Mouse (Mus musculus) heart, postnatal 0 days (tissue): Measurements from ENCODE around the gene Sox1. TPM values are rescaled to one million over a fixed set of nuclear protein-coding genes. Genes with fewer than 3 reads are reported as not detected.

Experiments
- ATAC-seq: fragments of 200-750 bp; cut with Nextera tagmentation; 2 replicates; pipeline ENCODE4 v1.8.0; 2017; ENCODE audit warnings: low read depth, moderate number of reproducible peaks, moderate library complexity; ENCODE audit not compliant: insufficient read depth
- DNase-seq: peaks from one replicate; pipeline ENCODE4 v3.0.0-alpha.2; 2016; ENCODE audit warnings: low spot score
- H3K27ac ChIP-seq: fragments of 300-500 bp; sonication (generic); 2 replicates; pipeline ENCODE4 v1.5.1; 2014; ENCODE audit warnings: low read depth, mild to moderate bottlenecking
- H3K27me3 ChIP-seq: fragments of 300-500 bp; sonication (generic); 2 replicates; pipeline ENCODE4 v1.6.1; 2014; ENCODE audit warnings: low read length, mixed read lengths; ENCODE audit not compliant: control insufficient read depth, insufficient read depth
- H3K36me3 ChIP-seq: fragments of 300-500 bp; sonication (generic); replicated peaks from 2 replicates; pipeline ENCODE4 v1.6.1; 2014; ENCODE audit warnings: low read length, mixed read lengths; ENCODE audit not compliant: control insufficient read depth, insufficient read depth
- H3K4me1 ChIP-seq: fragments of 300-500 bp; sonication (generic); 2 replicates; pipeline ENCODE4 v1.6.1; 2014; ENCODE audit warnings: antibody characterized with exemption; ENCODE audit not compliant: control insufficient read depth, insufficient read depth
- H3K4me2 ChIP-seq: fragments of 300-500 bp; sonication (generic); 2 replicates; pipeline ENCODE4 v1.6.1; 2014; ENCODE audit warnings: low read depth, mild to moderate bottlenecking, low read length, moderate library complexity
- H3K4me3 ChIP-seq: fragments of 300-500 bp; sonication (generic); 2 replicates; pipeline ENCODE4 v1.5.1; 2014; ENCODE audit warnings: low read depth, low read length
- H3K9ac ChIP-seq: fragments of 300-500 bp; sonication (generic); replicated peaks from 2 replicates; pipeline ENCODE4 v1.6.1; 2014; ENCODE audit warnings: low read depth, low read length, mixed read lengths
- H3K9me3 ChIP-seq: fragments of 300-500 bp; sonication (generic); replicated peaks from 2 replicates; pipeline ENCODE4 v1.6.1; 2016; ENCODE audit warnings: low read length; ENCODE audit not compliant: control insufficient read depth
- CTCF ChIP-seq: IDR thresholded peaks from 2 replicates; pipeline ENCODE4 v1.5.1; 2016; ENCODE audit warnings: antibody characterized with exemption, control low read depth, low read depth
- EP300 ChIP-seq: IDR thresholded peaks from 2 replicates; pipeline ENCODE4 v1.6.1; 2016; ENCODE audit warnings: antibody characterized with exemption, low read depth
- WGBS: fragments of 180-500 bp; shearing (Covaris S2); extraction: QIAGEN DNeasy Blood & Tissue Kit; methylation state at CpG from one replicate; pipeline ENCODE4 v1.1.7; 2014; 5-methylcytosine and 5-hydroxymethylcytosine counted together
- polyA plus RNA-seq: library from polyadenylated mRNA; unstranded; fragments of >200 nt; fragmentation: Nextera tagmentation; extraction: Ambion mirVana; gene quantifications from 2 replicates; pipeline ENCODE4 v1.2.1, GENCODE M21; 2015
- total RNA-seq: library from RNA; depleted of rRNA; stranded (reverse); fragments of >200 nt; gene quantifications from 2 replicates; pipeline ENCODE4 v1.2.3, GENCODE M21; 2014; ENCODE audit warnings: low replicate concordance

Sox1 gene
- total and polyA plus RNA-seq, 2 experiments from 2014 or later, result not detected

DNA sequence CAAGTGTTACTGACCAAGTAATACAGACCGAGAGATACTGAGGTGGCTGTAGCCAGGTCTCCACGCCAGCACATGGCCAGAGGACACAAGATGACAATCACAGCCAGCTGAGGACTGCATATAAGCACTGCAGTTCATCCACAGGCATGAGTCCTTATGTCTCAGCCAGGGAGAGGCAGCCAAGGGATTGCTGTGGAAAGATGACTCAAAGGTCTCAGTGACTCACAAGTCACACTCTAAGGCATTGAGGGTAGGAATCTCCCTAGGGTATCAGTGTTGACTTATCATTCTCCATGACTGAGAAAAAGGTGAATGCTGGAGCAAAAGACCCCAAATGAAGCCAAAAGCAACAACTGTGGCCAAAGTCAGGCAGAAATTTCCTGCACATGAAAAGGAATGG lies 22.0 kb downstream of the Sox1 start:
- H3K9ac ChIP-seq, result no peak overlapping the region
- ATAC-seq (no peak), DNase-seq (no peak)
- TF ChIP-seq EP300 (no peak), CTCF (no peak)
- H3K4me1 ChIP-seq, result no peaks in the 10 kb centered on the region
- no peaks in the 10 kb centered on the region for H3K9me3 ChIP-seq
- no peak overlapping the region for H3K4me3 ChIP-seq
- no peaks in the 10 kb centered on the region for H3K36me3 ChIP-seq
- H3K27me3 ChIP-seq, result peaks cover 48% of the 10 kb centered on the region
- WGBS, result 66% methylated on average over 2 of the region's 2 CpGs
- H3K4me2 ChIP-seq, result no peak overlapping the region
- H3K27ac ChIP-seq, result no peak overlapping the region

DNA sequence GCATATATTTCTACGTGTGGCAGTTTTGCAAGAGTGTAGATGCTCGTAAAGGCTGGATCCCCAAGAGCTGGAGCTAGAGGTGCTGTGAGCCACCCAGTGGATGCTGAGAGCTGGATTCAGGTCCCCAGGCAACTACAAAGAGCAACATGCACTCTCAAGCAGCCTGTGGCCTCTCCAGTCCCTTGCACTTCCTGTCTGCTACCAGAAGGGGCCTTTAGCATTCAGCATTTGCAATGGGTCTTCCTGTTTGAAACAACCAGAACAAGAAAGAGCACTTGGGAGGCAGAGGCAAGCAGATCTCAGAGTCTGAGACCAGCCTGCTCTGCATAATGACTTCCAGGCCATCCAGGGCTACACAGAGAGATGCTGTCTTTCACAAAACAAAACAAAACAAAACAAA lies 25.4 kb downstream of the Sox1 start:
- H3K4me2 ChIP-seq, result no peak overlapping the region
- H3K36me3 ChIP-seq, result no peaks in the 10 kb centered on the region
- DNase-seq (no peak), ATAC-seq (no peak)
- no peaks in the 10 kb centered on the region for H3K9me3 ChIP-seq
- H3K27me3 ChIP-seq, result peaks cover 36% of the 10 kb centered on the region
- no peak overlapping the region for H3K9ac ChIP-seq
- H3K4me3 ChIP-seq, result no peak overlapping the region
- TF ChIP-seq CTCF (no peak), EP300 (no peak)
- H3K4me1 ChIP-seq, result no peaks in the 10 kb centered on the region
- WGBS, result 45% methylated on average over 2 of the region's 2 CpGs
- no peak overlapping the region for H3K27ac ChIP-seq

GRCm38 (mm10) chr8:12425906-12426305 lies 30.8 kb downstream of the Sox1 start:
- no peak for TF ChIP-seq EP300
- no peak for ATAC-seq
- no peaks in the 10 kb centered on the region for H3K36me3 ChIP-seq
- H3K27ac ChIP-seq, result no peak overlapping the region
- WGBS, result 82% methylated on average over 8 of the region's 8 CpGs
- H3K27me3 ChIP-seq, result peaks cover 68% of the 10 kb centered on the region
- no peak for DNase-seq
- no peak overlapping the region for H3K9ac ChIP-seq
- H3K4me3 ChIP-seq, result no peak overlapping the region
- no peaks in the 10 kb centered on the region for H3K4me1 ChIP-seq
- H3K9me3 ChIP-seq, result no peaks in the 10 kb centered on the region
- no peak overlapping the region for H3K4me2 ChIP-seq

DNA sequence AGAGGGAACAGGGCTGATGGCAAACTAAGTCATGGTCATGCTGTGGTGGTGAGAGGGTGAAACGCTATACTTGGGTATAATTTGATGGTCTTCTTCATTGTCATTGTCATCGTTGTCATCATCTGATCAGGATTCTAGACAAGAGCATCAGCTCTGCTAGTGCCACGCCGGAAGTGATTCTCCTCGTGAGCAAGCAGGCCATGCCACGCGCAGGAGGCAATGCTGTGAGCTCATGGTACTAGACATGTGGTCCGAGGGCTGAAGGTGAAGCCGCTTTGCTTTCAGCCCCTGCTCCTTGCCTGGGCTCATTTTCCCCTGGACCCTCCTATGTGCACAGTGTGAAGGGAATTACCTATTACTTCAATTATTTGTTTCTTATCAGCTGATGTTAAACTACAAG lies 32.3 kb downstream of the Sox1 start:
- Histone ChIP-seq H3K4me2 (no peak overlapping the region), H3K27ac (no peak overlapping the region), H3K9me3 (no peaks in the 10 kb centered on the region), H3K27me3 (peaks cover 82% of the 10 kb centered on the region), H3K9ac (no peak overlapping the region), H3K4me3 (no peak overlapping the region), H3K36me3 (no peaks in the 10 kb centered on the region), H3K4me1 (no peaks in the 10 kb centered on the region)
- TF ChIP-seq EP300, result no peak
- TF ChIP-seq CTCF, result no peak
- 73% methylated on average over 9 of the region's 9 CpGs for WGBS
- DNase-seq, result no peak
- no peak for ATAC-seq

GRCm38 (mm10) chr8:12427886-12428799 lies 33.0 kb downstream of the Sox1 start:
- no peak overlapping the region for H3K4me2 ChIP-seq
- WGBS, result 18% methylated on average over 26 of the region's 26 CpGs
- H3K9me3 ChIP-seq, result no peaks in the 10 kb centered on the region
- no peak overlapping the region for H3K27ac ChIP-seq
- no peak for TF ChIP-seq CTCF
- no peak for TF ChIP-seq EP300
- peaks cover 90% of the 10 kb centered on the region for H3K27me3 ChIP-seq
- no peaks in the 10 kb centered on the region for H3K4me1 ChIP-seq
- no peak overlapping the region for H3K9ac ChIP-seq
- no peaks in the 10 kb centered on the region for H3K36me3 ChIP-seq
- ATAC-seq, result no peak
- H3K4me3 ChIP-seq, result no peak overlapping the region
- DNase-seq, result no peak

DNA sequence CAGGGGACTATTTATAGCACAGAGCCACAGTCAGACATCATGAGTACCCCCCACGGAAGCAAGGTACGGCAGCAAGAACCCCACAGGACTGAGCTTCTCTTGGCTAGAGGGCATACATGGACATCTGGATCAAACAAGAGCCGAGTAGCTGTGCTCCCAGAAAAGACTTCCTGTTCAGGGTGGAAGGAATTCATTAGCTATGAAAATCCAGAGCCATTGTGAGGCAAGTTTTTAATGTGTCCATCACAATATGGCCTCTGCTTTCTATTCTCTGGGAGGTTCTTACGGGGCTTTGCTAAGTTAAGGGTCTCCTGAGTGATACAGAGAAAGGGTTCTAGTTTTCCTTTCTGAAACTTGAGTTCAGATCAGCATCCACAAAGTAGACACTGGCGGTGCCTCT lies 33.8 kb downstream of the Sox1 start:
- 34% methylated on average over 5 of the region's 5 CpGs for WGBS
- H3K4me1 ChIP-seq, result no peaks in the 10 kb centered on the region
- no peaks in the 10 kb centered on the region for H3K36me3 ChIP-seq
- ATAC-seq, result no peak
- TF ChIP-seq EP300 (no peak), CTCF (no peak)
- H3K27ac ChIP-seq, result no peak overlapping the region
- no peak overlapping the region for H3K9ac ChIP-seq
- DNase-seq, result no peak
- no peak overlapping the region for H3K4me2 ChIP-seq
- H3K9me3 ChIP-seq, result no peaks in the 10 kb centered on the region
- peaks cover 95% of the 10 kb centered on the region for H3K27me3 ChIP-seq
- no peak overlapping the region for H3K4me3 ChIP-seq
